Mouse (Mus musculus): ENCODE measurements at regions not wholly inside any gene's neighbourhood (a gene's known extent, or its start where the extent isn't known, plus 50 kb on each side); places are given as distances from the start of the nearest gene placed in this dataset.

DNA sequence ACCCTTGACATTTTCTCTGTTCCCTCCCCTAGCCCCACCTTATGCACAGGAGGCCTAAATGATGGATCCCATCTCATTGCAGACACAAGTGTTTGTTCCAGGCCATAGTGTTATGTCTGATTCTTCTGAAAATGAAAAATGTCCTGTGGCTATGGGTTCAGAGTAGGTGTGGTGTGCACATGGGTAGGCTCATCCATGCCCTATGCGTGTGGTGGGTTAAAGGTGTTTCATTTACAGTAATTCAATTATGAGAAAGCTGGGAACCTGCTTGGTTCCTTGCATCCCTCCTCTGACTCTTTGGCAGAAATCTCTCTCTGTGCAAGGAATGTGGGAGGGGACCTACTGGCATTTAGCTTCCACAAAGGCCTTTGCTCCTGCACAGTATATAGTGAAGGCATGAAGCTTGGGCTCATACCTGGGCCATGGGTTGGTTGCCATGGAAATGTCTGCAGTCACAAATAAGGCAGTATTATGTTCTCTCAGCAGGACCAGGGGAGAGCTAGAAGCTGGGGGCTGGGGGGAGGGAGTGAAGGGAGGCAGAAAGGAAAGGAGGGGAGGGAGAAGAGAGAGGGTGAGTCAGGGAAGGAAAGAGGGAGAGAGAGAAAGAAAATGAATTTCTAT lies 245.7 kb downstream of the Pdcd6ip start:
- no peak for TF ChIP-seq CTCF (IDR thresholded peaks at IDR 0.05; ENCODE audit: borderline replicate concordance, extremely low read depth, insufficient read depth, insufficient read length)
- TF ChIP-seq POLR2A (IDR thresholded peaks at IDR 0.05; ENCODE audit: borderline replicate concordance, extremely low read depth, insufficient read depth, insufficient read length, poor library complexity, severe bottlenecking) = no peak
